Mouse (Mus musculus) thymus, adult 2 months (tissue): ENCODE data around the gene Mafg. TPM values are rescaled to one million over a fixed set of nuclear protein-coding genes. Genes with fewer than 3 reads are reported as not detected.

ENCODE experiments used
- DNase-seq: peaks from one replicate; pipeline ENCODE4 v3.0.0; 2021
- H3K27ac ChIP-seq: fragments of 200-500 bp; 2 replicates; pipeline ENCODE4 v1.5.1; 2012; ENCODE audit warnings: low read length, control low read depth; ENCODE audit not compliant: control insufficient read depth, insufficient read depth
- H3K27me3 ChIP-seq: fragments of 200-500 bp; 2 replicates; pipeline ENCODE4 v1.6.1; 2012; ENCODE audit warnings: mild to moderate bottlenecking, low read length, moderate library complexity, mixed read lengths; ENCODE audit not compliant: control insufficient read depth, insufficient read depth
- H3K36me3 ChIP-seq: fragments of 200-500 bp; 2 replicates; pipeline ENCODE4 v1.6.1; 2012; ENCODE audit warnings: mild to moderate bottlenecking, low read length, moderate library complexity; ENCODE audit not compliant: control insufficient read depth, insufficient read depth
- H3K4me1 ChIP-seq: fragments of 200-500 bp; replicated peaks from 2 replicates; pipeline ENCODE4 v1.6.1; 2012; ENCODE audit warnings: low read length; ENCODE audit not compliant: control insufficient read depth, insufficient read depth
- H3K4me3 ChIP-seq: fragments of 200-500 bp; 2 replicates; pipeline ENCODE4 v1.5.1; 2012; ENCODE audit warnings: mild to moderate bottlenecking, low read length, control low read depth, moderate library complexity; ENCODE audit not compliant: control insufficient read depth, insufficient read depth
- CTCF ChIP-seq: fragments of 200-500 bp; IDR thresholded peaks from 2 replicates; pipeline ENCODE4 v1.5.1; 2012; ENCODE audit warnings: mild to moderate bottlenecking, control low read depth, low read length, moderate library complexity, borderline replicate concordance; ENCODE audit not compliant: control insufficient read depth, poor library complexity, insufficient read depth; ENCODE audit errors: extremely low read depth
- POLR2A ChIP-seq: fragments of 200-500 bp; IDR thresholded peaks from 2 replicates; pipeline ENCODE4 v1.6.1; 2012; ENCODE audit warnings: mild to moderate bottlenecking, low read length, control low read depth, moderate library complexity; ENCODE audit not compliant: control insufficient read depth, poor library complexity, insufficient read depth; ENCODE audit errors: extremely low read depth
- WGBS: fragments of 180-500 bp; shearing (Covaris S2); methylation state at CpG from one replicate; pipeline ENCODE4 v1.1.7; 2018; 5-methylcytosine and 5-hydroxymethylcytosine counted together
- polyA plus RNA-seq: library from polyadenylated mRNA; depleted of rRNA; stranded (reverse); fragments of >200 nt; gene quantifications from 2 replicates; pipeline ENCODE4 v1.2.3, GENCODE M21; 2012

The Mafg gene
- polyA plus RNA-seq, 1 experiment = 35.5 TPM

DNA sequence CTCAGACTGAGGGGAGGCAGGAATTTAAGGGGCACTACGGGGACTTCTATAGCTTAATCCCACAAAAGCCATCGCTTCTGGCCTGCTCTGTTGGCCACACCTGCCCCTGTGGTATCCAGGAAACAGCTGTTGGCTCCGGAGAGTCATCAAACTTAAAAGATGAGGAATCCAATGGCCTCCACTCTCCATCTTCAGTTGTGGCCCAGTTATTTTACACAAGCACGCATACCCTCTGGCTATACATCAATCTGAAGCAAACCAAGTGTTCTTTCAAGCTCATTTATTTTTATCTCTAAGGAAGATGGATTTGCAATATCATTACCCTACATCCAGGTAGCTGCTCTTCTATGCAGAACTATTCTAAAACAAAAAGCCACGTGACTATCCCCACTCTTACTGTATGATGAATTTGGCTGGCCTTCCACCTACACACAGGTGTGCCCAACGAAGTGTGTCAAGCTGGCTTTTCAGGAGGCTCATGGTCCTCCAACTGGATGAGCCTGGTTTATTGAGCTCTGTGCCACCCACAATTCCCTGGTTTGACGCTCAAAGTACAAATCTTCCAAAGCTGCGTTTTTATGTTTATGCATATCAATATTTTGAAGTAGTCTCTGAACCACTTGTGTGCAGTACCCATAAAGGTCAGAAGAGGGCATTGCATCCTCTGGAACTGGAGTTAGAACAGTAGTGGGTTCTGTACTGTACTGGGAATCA lies 51.0 kb downstream of the Mafg start:
- peaks cover 23% of the 10 kb centered on the region for H3K4me1 ChIP-seq
- H3K27me3 ChIP-seq = no peaks in the 10 kb centered on the region
- TF ChIP-seq POLR2A = no peak
- peak; percentile 68 for DNase-seq
- peaks cover 29% of the 10 kb centered on the region for H3K36me3 ChIP-seq
- H3K27ac ChIP-seq = peak overlapping the region; percentile 27
- H3K4me3 ChIP-seq = peak overlapping the region; percentile 97
- WGBS = 57% methylated on average over 8 of the region's 8 CpGs

GRCm38 (mm10) chr11:120581490-120582267 lies 51.7 kb downstream of the Mafg start, which contains the start of gene Arhgdia:
Gene Arhgdia, minus strand, starts transcription at chr11:120581624.
- WGBS = 2% methylated on average over 75 of the region's 75 CpGs
- TF ChIP-seq CTCF (peak; percentile 72; the same call in 1 of the 2 replicates), POLR2A (peak; percentile 97)
- H3K36me3 ChIP-seq = peaks cover 22% of the 10 kb centered on the region

DNA sequence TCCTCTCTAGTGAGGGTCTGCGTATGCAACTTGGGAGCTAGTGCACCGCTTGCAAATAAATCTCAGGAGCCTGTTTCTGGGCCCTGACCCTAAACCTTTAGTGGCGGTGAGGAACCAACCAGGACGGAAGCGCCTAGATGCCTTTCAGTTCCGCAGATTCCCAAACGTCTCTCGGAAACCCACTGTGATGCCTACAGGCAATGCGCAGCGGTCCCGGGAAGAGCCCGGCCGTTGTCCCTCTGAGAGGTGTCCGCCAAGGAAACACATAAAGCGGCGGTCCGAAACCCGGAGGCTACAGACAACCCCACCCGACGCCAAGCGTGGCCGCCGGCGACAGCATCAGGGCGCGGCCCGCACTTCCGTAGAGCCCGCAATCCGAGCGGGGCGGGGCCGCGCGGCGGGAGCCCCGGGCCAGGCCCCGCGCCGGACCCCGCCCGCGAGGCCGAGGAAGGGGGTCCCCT lies 52.5 kb downstream of the Mafg start:
- Histone ChIP-seq H3K36me3 (peaks cover 19% of the 10 kb centered on the region), H3K27ac (peak overlapping the region; percentile 51), H3K27me3 (no peaks in the 10 kb centered on the region), H3K4me1 (peaks cover 23% of the 10 kb centered on the region), H3K4me3 (peak overlapping the region; percentile 97)
- peak; percentile 47 for DNase-seq
- TF ChIP-seq CTCF (no peak), POLR2A (no peak)
- WGBS = 1% methylated on average over 44 of the region's 44 CpGs

More at GRCm38 (mm10) chr11:120581490-120582267, 51.7 kb downstream of the Mafg start, which contains the start of gene Arhgdia:
- Histone ChIP-seq H3K27ac (peak within 1 kb of the TSS; percentile 51), H3K4me3 (peak within 1 kb of the TSS; percentile 97), H3K4me1 (peaks cover 23% of the 10 kb centered on the region), H3K27me3 (no peaks in the 10 kb centered on the region)
- peak; percentile 87 for DNase-seq

- DNase-seq = peak; percentile 26
- Histone ChIP-seq H3K36me3 (peaks cover 19% of the 10 kb centered on the region), H3K4me1 (peaks cover 23% of the 10 kb centered on the region), H3K4me3 (peak overlapping the region; percentile 97), H3K27me3 (no peaks in the 10 kb centered on the region), H3K27ac (peak overlapping the region; percentile 51)
- 49% methylated on average over 7 of the region's 7 CpGs for WGBS
- TF ChIP-seq POLR2A = no peak
- no peak for TF ChIP-seq CTCF
Observed at GRCm38 (mm10) chr11:120580190-120580589, 53.2 kb downstream of the Mafg start.

DNA sequence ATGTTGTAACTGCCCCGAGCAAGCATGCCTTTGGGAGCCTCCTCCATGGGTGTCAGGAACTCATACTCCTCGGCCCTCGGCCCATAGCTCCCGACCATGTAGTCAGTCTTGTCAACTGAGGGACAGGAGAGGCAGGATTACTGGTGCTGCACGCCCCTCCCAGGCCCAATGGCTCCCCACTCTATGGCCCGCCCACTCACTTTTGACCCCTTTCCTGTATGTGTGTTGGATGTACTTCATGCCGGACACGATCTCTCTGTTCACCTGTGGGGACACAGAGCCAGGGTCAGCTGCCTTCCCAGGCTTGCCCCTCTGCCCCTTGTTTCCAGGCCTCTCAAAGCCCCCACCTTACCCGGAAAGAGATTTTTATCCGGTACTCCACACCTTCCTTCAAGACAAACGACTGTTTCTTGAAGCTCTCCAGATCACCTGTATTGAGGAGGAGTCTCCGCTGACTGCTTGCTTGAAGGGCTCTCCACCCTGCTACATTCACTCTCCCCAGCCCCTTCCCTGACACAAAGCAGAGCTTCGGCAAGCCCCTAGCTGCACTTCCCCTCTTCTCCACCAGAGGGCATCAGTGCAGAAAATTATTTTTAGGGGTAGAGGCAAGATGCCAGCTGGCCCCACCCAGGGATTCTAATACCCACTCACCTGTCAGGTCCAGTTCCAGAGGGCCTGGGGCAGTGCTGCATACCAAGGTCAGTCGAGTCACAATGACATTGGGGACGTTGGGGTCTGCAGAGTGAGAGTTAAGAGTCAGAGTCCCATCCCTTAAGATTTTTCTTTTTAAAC lies 53.9 kb downstream of the Mafg start:
- Histone ChIP-seq H3K27me3 (no peaks in the 10 kb centered on the region), H3K4me3 (peak overlapping the region; percentile 97), H3K27ac (no peak overlapping the region), H3K36me3 (peaks cover 19% of the 10 kb centered on the region), H3K4me1 (peaks cover 23% of the 10 kb centered on the region)
- peak; percentile 84 for DNase-seq
- TF ChIP-seq POLR2A = no peak
- TF ChIP-seq CTCF = peak; percentile 77; the same call in 1 of the 2 replicates
- 69% methylated on average over 15 of the region's 15 CpGs for WGBS

DNA sequence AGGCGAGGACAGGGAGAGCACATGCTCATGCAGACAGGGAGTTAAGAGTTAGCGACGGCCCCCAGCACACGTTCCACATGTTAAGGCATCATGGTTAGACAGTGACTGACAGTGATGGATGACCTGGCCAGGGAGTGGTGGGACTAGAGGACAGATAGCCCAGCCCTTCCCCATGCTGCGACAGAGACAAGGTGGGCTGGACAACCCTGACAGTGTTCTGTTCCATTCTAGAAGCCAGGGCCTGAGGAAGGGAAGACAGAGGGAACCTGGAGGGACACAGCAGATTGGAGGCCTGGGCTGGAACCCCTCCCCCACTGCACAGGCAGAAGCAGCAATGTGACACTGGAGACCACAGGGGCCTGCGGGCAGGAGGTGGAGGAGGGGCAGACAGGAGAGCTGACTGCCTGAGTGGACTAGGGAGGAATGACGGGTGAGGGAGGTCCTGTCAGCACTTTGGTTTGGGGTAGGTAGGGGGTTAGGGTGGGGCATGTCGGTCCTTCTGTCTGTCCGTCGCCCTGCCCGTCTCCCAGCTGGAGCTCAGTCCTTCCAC lies 54.6 kb downstream of the Mafg start:
- Histone ChIP-seq H3K27me3 (no peaks in the 10 kb centered on the region), H3K36me3 (peaks cover 19% of the 10 kb centered on the region), H3K4me1 (peaks cover 25% of the 10 kb centered on the region), H3K27ac (no peak overlapping the region), H3K4me3 (no peak overlapping the region)
- peak; percentile 15 for DNase-seq
- TF ChIP-seq POLR2A = no peak
- 95% methylated on average over 11 of the region's 11 CpGs for WGBS
